In the genomic region with DNA sequence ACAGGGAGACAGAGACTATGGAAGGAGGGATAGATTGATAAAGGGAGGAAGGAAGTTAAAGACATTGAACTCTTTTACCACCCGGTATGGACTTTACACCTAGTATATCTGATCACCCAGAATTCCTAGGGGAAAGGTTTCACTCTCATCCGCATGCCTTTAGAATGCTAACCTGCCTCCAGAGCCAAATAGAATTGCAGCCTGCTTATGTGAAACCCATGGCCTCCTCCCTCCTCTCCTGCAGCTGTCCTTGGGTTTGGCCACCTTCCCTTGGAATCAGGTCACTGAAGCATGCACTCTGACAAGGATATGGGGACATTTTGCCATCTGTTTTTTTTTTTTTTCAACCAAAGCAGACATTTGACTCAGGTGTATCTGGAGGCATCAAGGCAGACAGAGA, we compare ENCODE assay signal across 23 mouse cellular contexts. TPM values are rescaled to one million over a fixed set of nuclear protein-coding genes. Genes with fewer than 3 reads are reported as not detected.
DNase-seq lines count a peak whose midpoint lies in the region; ATAC-seq and TF ChIP-seq lines count a peak whose summit lies in the region.
"Had no signal": no experiment of that assay in that cellular context is flagged by ENCODE, and none has a peak within 500 bp of the region (broad histone marks: within the 10 kb centered on the region; RNA-seq: fewer than 3 reads in every experiment).

No protein-coding gene starts in this region.

- intact Hi-C loops in gastrocnemius, adult 2 months (cut with DNase I): no loop called here
- intact Hi-C loops in gastrocnemius, postnatal 36 days (cut with DNase I): no loop called here

- TF ChIP-seq POLR2A in liver, adult 2 months (IDR thresholded peaks at IDR 0.05; ENCODE audit: extremely low read depth, insufficient read depth, low read length): no peak

- TF ChIP-seq CTCF in gastrocnemius, adult 2 months (IDR thresholded peaks at IDR 0.05): no peak
- TF ChIP-seq CTCF in liver, adult 2 months (IDR thresholded peaks at IDR 0.05; ENCODE audit: low read depth, low read length): no peak
- TF ChIP-seq CTCF in stomach, postnatal 0 days (IDR thresholded peaks at IDR 0.05; ENCODE audit: low read depth): no peak

- no peak overlapping the region for H3K4me3 ChIP-seq in gastrocnemius, adult 2 months
- H3K4me3 ChIP-seq in liver, adult 2 months (ENCODE audit: insufficient read depth, low read depth, low read length): no peak overlapping the region
- H3K4me3 ChIP-seq in liver, embryonic 12.5 days: no peak overlapping the region
- no peak overlapping the region for H3K4me3 ChIP-seq in stomach, postnatal 0 days (ENCODE audit: low read depth, low read length)
- H3K4me3 ChIP-seq: embryonic facial prominence, embryonic 12.5 days; heart, embryonic 12.5 days; liver, embryonic 15.5 days; megakaryocyte, embryonic 14.5 days; stomach, embryonic 15.5 days had no signal

- no peaks in the 10 kb centered on the region for H3K27me3 ChIP-seq in liver, adult 2 months (ENCODE audit: control insufficient read depth, insufficient read depth, low read length)
- H3K27me3 ChIP-seq in liver, embryonic 12.5 days (replicated peaks): no peaks in the 10 kb centered on the region
- no peaks in the 10 kb centered on the region for H3K27me3 ChIP-seq in stomach, postnatal 0 days (ENCODE audit: control insufficient read depth, insufficient read depth, low read length)
- H3K27me3 ChIP-seq: embryonic facial prominence, embryonic 12.5 days; liver, embryonic 15.5 days; megakaryocyte, embryonic 14.5 days; stomach, embryonic 15.5 days had no signal

- H3K9me3 ChIP-seq in liver, embryonic 12.5 days (replicated peaks): no peaks in the 10 kb centered on the region
- H3K9me3 ChIP-seq in stomach, postnatal 0 days (ENCODE audit: control insufficient read depth, low read length): no peaks in the 10 kb centered on the region
- H3K9me3 ChIP-seq: embryonic facial prominence, embryonic 12.5 days; liver, embryonic 15.5 days; stomach, embryonic 15.5 days had no signal

- H3K4me1 ChIP-seq in liver, adult 2 months (ENCODE audit: control insufficient read depth, insufficient read depth, low read length): peaks cover 20% of the 10 kb centered on the region
- H3K4me1 ChIP-seq in liver, embryonic 12.5 days: no peaks in the 10 kb centered on the region
- no peaks in the 10 kb centered on the region for H3K4me1 ChIP-seq in stomach, postnatal 0 days (replicated peaks; ENCODE audit: control insufficient read depth, insufficient read depth)
- H3K4me1 ChIP-seq: megakaryocyte, embryonic 14.5 days; stomach, embryonic 15.5 days had no signal

- no peaks in the 10 kb centered on the region for H3K36me3 ChIP-seq in liver, adult 2 months (ENCODE audit: control insufficient read depth, insufficient read depth, low read length)
- H3K36me3 ChIP-seq in liver, embryonic 12.5 days: no peaks in the 10 kb centered on the region
- no peaks in the 10 kb centered on the region for H3K36me3 ChIP-seq in stomach, postnatal 0 days (ENCODE audit: control insufficient read depth, insufficient read depth, low read length)
- H3K36me3 ChIP-seq: embryonic facial prominence, embryonic 12.5 days; heart, embryonic 12.5 days; liver, embryonic 15.5 days; stomach, embryonic 15.5 days had no signal

- no peak for TF ChIP-seq EP300 in stomach, postnatal 0 days (optimal IDR thresholded peaks at IDR 0.05)

- no peak overlapping the region for H3K9ac ChIP-seq in liver, adult 2 months (ENCODE audit: low read depth, low read length)
- no peak overlapping the region for H3K9ac ChIP-seq in liver, embryonic 12.5 days
- H3K9ac ChIP-seq in stomach, postnatal 0 days (ENCODE audit: low read length): no peak overlapping the region
- H3K9ac ChIP-seq: embryonic facial prominence, embryonic 12.5 days; heart, embryonic 12.5 days; liver, embryonic 15.5 days; stomach, embryonic 15.5 days had no signal

- H3K27ac ChIP-seq in gastrocnemius, adult 2 months: peak overlapping the region; percentile 48; the same call in 1 of the 2 replicates
- peak overlapping the region; percentile 36 for H3K27ac ChIP-seq in liver, adult 2 months (replicated peaks; ENCODE audit: insufficient read depth, low read depth, low read length)
- H3K27ac ChIP-seq in liver, embryonic 12.5 days: no peak overlapping the region
- no peak overlapping the region for H3K27ac ChIP-seq in stomach, postnatal 0 days (replicated peaks)
- H3K27ac ChIP-seq: embryonic facial prominence, embryonic 12.5 days; liver, embryonic 15.5 days; stomach, embryonic 15.5 days had no signal

- no peaks in the 10 kb centered on the region for H3K79me2 ChIP-seq in liver, adult 2 months (ENCODE audit: control insufficient read depth, insufficient read depth, low read length)

- ATAC-seq in liver, embryonic 12.5 days: no peak
- no peak for ATAC-seq in stomach, postnatal 0 days (ENCODE audit: low FRiP score, low TSS enrichment)
- ATAC-seq: activated CD4-positive, CD25-positive, alpha-beta regulatory T cell, adult 4 months; forebrain, embryonic 16.5 days; hindbrain, embryonic 16.5 days; Patski had no signal

- WGBS in liver, adult 2 months: 23% methylated on average over 2 of the region's 2 CpGs
- WGBS in liver, embryonic 12.5 days (ENCODE audit: insufficient replicate concordance): 64% methylated on average over 2 of the region's 2 CpGs
- 74% methylated on average over 2 of the region's 2 CpGs for WGBS in stomach, postnatal 0 days

- no peak overlapping the region for H3K4me2 ChIP-seq in liver, embryonic 12.5 days
- H3K4me2 ChIP-seq in stomach, postnatal 0 days (replicated peaks; ENCODE audit: low read depth): no peak overlapping the region
- H3K4me2 ChIP-seq: embryonic facial prominence, embryonic 12.5 days; heart, embryonic 12.5 days; liver, embryonic 15.5 days; stomach, embryonic 15.5 days had no signal

- DNase-seq in gastrocnemius, adult 2 months: peak; percentile 57
- DNase-seq in gastrocnemius, postnatal 36 days: no peak
- DNase-seq in liver, adult 2 months (ENCODE audit: extremely low read depth, low read depth, low spot score): peak; percentile 82
- DNase-seq in cerebellum, adult 9-10 months: peak; percentile 32
- DNase-seq in gastrocnemius, postnatal 25 days: peak; percentile 19
- no peak for DNase-seq in stomach, postnatal 0 days (ENCODE audit: low spot score)
- no peak for DNase-seq in frontal cortex, adult 2 months (ENCODE audit: extremely low spot score in 1 of 2, low spot score in 1 of 2)
- DNase-seq: B cell, adult 2 months; lung, postnatal 10 days; right cerebral cortex, adult 18-20 months had no signal

RNA-seq across cellular contexts. Expression of a gene that starts 3.3 kb away (rescaled TPM):
- total RNA-seq in gastrocnemius, adult 2 months (2021): 10 to 100 TPM; 20.3 to 37.6 TPM
- 10 to 100 TPM; 19.0 to 24.8 TPM for total RNA-seq in gastrocnemius, postnatal 36 days (2021)
- total RNA-seq in liver, adult 2 months (2014; rRNA removed): 3.4 and 11.0 TPM in 2 replicates
- 10.2 and 11.9 TPM in 2 replicates for polyA plus RNA-seq in liver, adult 2 months (2012; rRNA removed)
- not detected in 2 replicates for polyA plus RNA-seq in liver, embryonic 12.5 days (2016; fragmentation: Nextera tagmentation; extraction: Ambion mirVana)
- total RNA-seq in gastrocnemius, postnatal 25 days (2021): 10 to 100 TPM; 27.1 to 34.6 TPM
- 0.05 TPM in 1 of 2 replicates, not detected in the other for polyA plus RNA-seq in stomach, postnatal 0 days (2015; fragmentation: Nextera tagmentation; extraction: Ambion mirVana)
- not detected in 2 replicates for polyA plus RNA-seq in frontal cortex, adult 2 months (2012; rRNA removed)
- total RNA-seq: layer of hippocampus, adult 18-20 months; left cerebral cortex, adult 18-20 months; midbrain, postnatal 0 days had no signal
- polyA plus RNA-seq: activated CD4-positive, CD25-positive, alpha-beta regulatory T cell, adult 4 months; Patski had no signal

Comparison
In these comparisons a context has a peak if more than half of its experiments do, and no peak if none do; other contexts are left out.
1. DNase-seq: peak in gastrocnemius, adult 2 months (single experiment), liver, adult 2 months (single experiment), cerebellum, adult 9-10 months (single experiment) and gastrocnemius, postnatal 25 days (single experiment); none in gastrocnemius, postnatal 36 days (0 of 2), stomach, postnatal 0 days (single experiment) and frontal cortex, adult 2 months (0 of 2).
2. H3K27ac ChIP-seq: peak in gastrocnemius, adult 2 months (single experiment) and liver, adult 2 months (single experiment); none in liver, embryonic 12.5 days (single experiment) and stomach, postnatal 0 days (single experiment).